Mouse (Mus musculus) erythroblast, adult 5-6 weeks (primary cell): ENCODE data around the gene Mcrip2. TPM values are rescaled to one million over a fixed set of nuclear protein-coding genes. Genes with fewer than 3 reads are reported as not detected.
A peak's percentile ranks its signal among the peaks of the same experiment; 100 is the strongest.

Experiments used
- ATAC-seq: replicated peaks from 2 replicates; pipeline ENCODE4 v1.8.0; 2016; ENCODE audit warnings: moderate number of reproducible peaks, mild to moderate bottlenecking, moderate TSS enrichment, inconsistent platforms; ENCODE audit not compliant: poor library complexity, low FRiP score, severe bottlenecking
- total RNA-seq, 2 experiments: library from RNA; stranded (forward) in 1 of 2; stranded (reverse) in 1 of 2; fragments of 150-400 nt in 1 of 2; fragments of 200-764, 138-1000 nt in 1 of 2; gene quantifications; 2 replicates each; pipeline versions ENCODE4 v1.2.3 to v1.2.4; 2015 to 2017; ENCODE audit warnings: low replicate concordance in 2 of 2

Mcrip2 gene
- total RNA-seq, 2 experiments from 2014 or later: 8.0 to 9.4 TPM

DNA sequence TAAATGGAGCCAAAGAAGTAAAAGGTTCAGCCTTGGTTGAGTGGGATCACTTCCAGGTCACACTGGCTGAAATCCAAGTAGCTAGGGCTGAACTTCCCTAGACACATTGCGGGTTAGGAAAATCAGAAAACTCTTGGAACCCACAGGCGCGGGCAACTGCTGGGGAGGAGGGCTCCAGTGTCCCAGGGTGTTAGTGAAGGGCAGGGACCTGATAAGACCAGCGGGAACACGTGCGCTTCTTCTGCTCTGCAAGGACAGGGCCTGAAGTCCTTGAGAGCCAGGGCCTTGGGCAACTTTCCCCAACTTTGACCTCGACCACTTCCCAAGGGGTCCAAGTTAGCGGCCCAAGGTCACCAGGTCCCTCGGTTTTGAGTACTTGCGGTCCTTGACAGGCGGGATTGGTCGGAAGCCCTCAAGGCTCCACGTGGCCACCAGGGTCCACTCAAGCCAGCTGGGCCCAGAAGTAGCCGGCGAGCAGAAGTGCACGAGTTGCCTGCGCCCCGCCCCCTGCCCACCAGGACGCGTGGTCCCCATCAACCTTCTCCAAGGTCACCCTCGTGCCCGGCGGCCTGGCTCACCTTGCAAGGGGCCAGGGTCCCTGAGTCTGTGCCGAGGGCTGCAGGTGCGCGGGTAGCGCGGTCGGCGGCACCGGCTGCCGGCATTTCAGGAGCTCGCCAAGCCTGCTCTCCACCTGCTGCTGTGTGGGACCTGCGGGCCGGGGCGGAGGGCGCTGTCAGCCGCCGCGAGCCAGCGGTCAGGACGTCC is 546 bp downstream of the Mcrip2 start:
- 0 out of 2 replicates have a peak, but pooled peaks have one; percentile 15 for ATAC-seq

DNA sequence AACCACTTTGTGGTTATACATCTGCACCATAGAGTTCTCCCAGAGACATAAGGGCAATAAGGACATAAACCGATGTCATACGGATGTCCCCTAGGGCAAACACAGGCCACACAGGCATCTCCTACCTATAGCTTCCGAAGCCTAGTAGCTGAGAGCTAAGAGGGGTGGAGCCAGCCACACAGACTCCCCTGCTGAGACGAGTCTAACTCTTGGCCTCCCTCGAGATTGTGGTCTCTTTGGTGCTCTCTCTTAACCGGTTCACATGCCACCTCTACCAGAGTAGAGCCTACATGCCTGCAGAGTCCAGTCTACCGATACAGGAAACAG is 1.1 kb downstream of the Mcrip2 start:
- no peak for ATAC-seq

DNA sequence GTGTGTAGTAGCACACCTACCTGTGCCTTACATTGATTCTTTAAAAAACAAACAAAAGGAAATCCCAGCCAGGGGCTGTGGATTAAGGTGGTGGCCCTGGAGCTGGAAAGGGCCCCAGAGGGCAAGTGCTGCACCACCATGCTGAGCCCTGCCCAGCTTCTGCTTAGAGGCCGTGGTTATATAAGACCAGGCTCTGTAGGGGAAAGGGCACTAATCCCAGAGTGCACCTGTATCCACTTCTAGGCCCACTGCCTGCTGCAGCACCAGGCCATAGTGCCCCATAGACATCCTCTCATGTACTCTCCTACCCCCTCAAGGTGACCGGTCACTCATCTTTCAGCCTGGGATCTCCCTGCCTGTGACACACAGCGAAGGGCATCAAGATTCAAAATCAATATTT is 2.4 kb downstream of the Mcrip2 start:
- no peak for ATAC-seq

DNA sequence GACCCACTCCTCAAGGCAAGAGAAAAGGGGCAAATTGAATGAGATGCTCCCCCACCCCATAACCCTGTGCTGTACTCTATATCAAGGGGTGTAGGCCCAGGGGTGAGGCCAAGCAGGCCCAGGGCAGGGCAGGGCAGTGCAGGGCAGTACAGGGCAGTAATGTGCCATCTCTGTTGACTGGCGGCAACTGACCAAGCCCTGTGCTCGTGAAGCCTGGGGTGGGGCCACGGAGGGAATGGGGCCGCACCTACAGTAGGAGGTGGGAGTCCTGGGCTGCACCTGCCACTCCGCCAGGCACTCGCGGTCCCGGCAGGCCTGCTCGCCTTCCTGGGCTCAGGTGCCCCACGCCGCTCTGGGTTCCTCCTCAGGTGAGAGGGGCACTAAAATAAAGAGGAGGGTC is 3.3 kb downstream of the Mcrip2 start:
- no peak for ATAC-seq

DNA sequence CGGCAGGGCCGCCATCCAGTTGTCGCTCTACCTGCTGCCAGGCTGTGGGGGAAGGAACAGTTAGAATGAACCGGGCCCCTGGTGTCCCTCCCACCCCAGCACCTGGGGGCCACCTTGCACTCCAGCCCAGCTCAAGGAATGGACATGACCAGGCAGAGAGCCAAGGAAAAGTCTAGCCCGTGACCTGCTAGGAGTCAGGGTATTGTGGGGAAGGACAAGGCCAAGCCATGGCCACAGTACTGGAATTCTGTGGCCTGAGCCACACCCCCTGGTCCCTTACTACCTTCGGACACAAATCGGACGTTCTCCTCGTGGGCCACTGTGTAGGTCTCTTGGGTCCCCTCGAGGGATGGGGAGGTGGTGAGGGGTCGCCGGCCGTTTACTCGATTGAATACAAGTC is 4.3 kb downstream of the Mcrip2 start:
- no peak for ATAC-seq

DNA sequence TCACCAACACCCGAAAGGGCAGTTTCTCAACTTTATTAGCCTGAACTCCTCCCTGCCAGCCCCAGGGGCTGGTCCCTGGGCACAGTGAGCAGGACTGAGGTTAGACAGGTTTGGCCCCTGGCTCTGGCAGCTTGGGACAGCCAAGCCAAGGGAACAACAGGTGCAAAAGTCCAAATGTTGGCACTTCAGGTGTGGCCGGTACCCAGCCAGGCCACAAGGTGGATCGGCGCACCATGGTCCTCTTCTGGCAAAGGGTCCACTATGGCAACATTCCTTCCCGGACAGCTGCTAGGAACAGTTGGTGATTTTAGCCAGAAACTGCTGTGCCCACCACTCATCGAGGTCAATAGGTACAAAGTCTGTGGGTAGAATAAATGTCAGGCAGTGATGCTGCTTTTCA is 4.9 kb downstream of the Mcrip2 start:
- no peak for ATAC-seq

DNA sequence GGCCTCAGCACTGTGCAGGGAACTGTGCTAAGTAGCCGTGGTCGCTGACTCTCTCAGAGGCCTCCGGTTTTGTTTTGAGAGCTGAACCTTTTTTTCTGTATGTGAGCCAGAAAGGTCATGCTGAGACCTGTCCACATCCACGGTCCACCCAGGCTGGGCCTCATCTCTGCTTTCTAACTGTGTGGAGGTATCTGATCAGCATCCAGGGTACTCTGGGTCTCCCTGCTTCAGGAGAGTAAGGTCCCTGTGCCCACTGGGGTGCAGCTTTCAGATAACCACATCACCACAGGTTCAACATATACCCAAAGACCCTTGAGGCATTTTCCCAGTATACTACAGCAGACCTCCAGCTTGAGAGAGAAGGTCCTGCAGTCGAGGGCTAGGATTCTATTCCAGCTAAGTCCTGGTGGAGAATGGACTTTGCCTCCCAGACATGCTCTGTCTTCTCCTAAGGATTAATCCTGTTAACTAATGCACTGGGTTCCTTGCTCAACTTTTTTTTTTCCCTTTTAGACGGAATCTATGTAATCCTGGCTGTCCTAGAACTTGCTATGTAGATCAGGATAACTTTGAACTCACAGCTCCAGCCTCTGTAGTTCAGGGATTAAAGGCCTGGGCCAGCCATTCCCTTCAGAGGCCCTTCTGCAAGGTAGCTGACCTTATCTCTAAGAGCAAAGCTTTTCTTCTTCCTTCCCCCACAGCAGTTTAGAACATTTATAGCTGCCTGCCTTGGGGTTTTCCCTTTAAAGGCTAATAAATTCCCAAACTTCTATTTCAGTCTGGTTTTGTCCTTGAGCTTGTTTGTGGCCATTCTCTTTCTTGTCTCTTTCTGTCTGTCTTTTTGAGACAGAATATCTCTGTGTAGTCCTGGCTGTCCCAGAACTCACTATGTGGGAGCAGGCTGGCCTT is 6.6 kb downstream of the Mcrip2 start:
- no peak for ATAC-seq

DNA sequence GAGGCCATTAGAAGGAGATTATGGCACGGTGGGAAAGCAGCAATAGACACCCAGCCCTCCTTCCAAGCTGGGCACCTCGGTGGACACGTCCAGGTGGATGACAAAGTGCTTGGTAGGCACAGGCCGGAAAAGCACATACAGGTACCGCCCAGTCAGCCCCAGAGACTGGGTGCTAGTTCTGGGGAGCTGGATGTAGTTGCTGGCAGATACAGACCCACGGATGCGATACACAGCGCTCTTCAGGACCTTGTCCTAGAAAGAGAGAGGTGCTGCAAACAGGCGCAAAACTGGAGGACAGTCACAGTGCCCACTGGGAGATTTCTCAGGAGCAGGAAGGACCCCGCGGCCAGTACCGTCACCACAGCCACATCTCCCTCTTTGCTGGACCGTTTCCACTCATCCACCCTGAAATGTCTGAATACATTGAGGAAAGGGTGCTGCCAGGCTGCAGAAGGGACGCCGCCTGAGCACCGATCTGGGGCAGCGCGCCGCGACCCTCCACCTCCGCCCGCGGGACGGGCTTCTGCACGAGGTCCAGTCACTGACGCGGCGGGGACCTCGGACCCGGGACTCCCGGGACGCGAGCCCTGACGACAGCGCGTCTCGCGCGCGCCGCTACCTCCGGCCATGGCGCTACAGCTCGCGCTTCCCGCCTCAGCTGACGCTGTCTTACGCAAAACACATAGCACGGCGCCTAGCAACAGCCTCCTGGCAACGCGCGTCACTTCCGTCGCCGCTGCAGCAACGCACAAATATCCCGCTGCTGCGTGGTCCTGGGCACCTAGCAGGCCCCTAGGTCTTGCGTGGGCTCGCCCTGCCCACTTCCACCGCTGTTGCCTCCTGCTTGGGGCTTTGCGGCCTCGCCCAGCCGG is 7.5 kb downstream of the Mcrip2 start, which contains the start of gene Wdr90:
Wdr90 (minus strand) TSS at position 670 of the 872 bp plus-strand sequence.
- ATAC-seq: peak; percentile 94

DNA sequence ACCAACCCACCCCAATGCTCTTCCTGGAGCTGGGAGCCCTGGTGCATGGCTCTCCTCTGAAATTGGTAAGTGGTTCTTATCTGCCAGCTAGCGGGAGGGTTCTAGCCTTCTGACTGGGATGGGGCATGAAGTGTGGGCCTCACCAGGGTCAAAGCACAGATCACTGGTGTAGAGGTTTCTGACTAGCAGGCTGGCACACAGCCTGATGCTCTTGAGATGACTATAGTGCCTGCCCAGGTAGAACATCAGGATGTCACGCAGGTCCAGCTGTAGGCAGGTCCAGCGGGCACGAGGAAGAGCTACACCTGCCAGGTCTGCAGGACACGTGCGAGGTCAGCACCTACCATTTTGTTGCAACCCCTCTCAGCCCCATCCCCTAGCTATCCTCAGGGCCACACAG is 8.3 kb downstream of the Mcrip2 start:
- no peak for ATAC-seq

DNA sequence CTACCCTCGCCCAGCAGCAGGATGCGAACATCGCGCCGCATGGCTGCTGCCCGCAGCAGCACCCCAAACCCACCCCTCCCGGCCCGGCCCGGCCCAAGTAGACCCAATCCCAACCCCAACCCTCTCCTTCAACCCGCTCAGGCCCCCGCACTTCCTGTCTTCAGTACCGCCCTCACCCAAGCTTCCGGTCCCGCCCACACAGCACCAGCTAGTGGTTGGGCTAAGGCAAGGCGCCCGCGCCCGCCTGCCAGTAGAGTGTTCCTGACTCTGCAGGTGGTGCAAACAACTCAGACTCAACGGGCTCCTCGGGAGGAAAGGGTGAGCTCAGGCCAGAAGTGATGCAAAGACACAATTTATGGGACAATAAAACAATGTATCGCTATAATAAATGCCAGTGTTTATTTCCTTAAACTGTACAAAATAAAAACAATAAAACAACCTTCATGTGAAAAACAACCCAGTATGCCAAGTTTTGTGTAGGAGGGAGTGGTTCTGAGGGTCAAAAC is 24.1 kb downstream of the Mcrip2 start, which contains the start of gene Rhot2:
Rhot2 (minus strand) TSS at position 456 of the 506 bp plus-strand sequence.
- peak; percentile 89 for ATAC-seq

DNA sequence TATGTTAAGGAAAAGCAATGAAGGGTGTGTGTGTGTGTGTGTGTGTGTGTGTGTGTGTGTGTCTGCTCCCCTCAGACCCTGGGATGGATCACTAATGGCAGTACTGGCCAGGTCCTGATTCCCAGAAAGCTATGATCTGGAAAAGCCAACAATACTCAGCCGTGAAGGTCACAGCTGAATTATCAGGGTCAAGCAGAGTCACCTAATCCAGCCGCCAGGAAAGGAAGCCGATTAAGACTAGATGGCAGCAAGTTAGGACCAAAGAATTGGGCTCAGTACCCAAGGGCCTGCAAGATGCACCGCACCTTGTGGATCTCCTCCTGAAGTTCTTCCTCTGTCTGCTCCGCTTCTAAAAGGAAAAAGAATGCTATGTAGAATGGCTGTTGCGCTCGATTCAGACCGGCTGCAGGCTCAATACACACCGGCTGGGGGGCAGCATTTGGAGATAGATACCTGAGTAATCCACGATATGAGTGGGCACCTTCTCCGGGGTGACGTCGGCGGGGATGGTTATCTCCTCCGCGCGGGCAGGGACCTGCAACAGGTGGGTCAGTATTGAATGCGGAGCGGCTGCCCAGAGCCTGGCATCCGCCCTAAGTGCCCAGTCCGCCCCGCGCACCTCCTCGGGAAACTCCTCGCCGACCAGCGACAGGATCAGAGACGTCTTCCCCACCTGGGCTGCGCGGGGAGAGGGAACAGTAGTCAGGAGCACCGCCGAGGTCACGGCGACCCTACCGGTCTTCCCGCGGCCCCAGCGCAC is 24.7 kb downstream of the Mcrip2 start:
- ATAC-seq: peak; percentile 44

DNA sequence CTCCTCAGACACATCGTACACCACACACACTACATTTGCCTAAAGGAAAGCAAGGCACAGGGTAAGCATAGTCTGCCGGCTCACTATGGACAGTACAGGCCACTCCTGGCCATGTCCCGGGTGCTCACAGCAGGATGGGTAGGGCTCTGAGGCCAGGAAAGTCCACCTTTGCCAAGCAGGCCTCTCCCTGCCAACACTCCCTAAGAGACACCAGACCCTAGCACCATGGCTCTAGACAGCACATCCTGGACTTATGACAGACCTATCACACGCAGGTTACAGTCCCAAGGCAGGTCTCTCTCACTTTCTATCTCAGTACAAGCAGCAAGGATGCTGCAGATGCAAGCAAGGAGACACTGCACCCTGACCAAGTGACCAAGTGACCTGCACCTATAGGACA is 25.4 kb downstream of the Mcrip2 start:
- no peak for ATAC-seq

DNA sequence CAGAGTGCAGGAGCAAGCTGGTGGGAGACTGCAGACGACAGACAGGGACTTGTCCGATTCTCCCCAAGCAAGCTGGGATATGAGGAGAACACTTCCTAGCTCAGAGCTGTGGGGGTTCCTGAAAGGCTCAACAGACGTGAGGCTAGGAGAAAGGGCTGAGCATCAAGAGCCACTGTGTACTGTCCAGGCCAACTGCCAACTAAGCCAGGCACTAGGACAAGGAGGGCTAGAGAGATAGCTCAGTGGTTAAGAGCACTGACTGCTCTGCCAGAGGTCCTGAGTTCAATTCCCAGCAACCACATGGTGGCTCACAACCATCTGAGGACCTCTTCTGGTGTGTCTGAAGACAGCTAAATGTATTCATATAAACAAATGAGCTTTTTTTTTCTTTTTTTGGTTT is 26.1 kb downstream of the Mcrip2 start:
- ATAC-seq: no peak

DNA sequence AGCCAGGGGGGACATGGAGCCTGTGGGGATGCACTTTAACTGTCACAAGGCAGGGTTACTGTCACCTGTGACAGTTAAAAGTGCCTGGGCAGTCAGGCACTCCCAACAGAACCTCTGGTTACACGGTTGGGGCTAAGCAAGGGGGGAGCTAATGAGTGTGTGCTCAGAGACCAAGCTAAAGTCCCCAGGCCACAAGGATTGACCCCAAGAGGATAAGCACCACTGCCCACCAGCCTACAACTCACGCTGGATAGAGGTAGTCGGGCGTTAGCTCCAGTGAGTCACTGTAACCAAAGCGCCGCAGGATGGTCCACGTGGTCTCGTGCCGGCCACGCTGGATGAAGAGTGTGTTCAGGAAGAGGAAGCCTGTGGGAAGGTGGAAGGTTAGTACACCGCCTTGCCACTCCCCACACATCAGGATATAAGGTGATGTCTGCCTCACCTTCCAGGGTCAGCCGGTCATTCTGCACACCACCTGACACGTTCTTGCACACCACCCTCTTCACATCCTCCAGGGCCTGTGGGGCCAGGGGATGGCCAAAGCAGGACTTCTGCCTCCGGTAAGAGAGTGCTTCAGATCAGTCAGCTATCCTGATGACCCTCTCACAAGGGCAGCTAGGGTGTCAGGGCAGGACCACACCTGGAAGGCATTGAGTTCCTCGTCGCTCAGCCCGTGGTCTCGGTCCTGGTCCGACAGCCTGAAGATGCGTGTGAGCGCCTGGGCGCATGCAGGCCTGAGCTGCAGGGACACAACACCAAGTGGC is 27.3 kb downstream of the Mcrip2 start, which contains the start of gene Gm20683:
Gm20683 (minus strand) TSS at position 647 of the 764 bp plus-strand sequence.
- ATAC-seq: no peak

DNA sequence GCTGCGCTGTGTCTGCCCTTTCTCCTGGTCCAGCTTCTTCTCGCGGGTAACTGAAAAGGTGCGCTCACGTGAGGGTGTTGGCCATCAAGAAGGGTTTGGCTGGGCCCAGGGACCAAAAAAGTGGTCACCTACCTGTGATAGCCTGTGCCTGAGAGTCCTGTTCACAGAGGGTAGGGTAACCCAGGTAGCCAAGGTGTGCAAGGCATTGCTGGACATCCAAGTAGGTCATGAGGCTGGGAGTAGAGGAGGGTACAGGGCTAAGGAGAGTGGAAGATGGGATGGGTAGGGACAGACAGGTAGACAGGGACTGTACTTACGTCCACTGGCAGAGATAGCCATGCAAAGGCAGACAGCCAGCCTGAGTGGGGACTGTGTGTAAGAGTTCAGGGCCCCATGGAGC is 28.0 kb downstream of the Mcrip2 start:
- no peak for ATAC-seq

DNA sequence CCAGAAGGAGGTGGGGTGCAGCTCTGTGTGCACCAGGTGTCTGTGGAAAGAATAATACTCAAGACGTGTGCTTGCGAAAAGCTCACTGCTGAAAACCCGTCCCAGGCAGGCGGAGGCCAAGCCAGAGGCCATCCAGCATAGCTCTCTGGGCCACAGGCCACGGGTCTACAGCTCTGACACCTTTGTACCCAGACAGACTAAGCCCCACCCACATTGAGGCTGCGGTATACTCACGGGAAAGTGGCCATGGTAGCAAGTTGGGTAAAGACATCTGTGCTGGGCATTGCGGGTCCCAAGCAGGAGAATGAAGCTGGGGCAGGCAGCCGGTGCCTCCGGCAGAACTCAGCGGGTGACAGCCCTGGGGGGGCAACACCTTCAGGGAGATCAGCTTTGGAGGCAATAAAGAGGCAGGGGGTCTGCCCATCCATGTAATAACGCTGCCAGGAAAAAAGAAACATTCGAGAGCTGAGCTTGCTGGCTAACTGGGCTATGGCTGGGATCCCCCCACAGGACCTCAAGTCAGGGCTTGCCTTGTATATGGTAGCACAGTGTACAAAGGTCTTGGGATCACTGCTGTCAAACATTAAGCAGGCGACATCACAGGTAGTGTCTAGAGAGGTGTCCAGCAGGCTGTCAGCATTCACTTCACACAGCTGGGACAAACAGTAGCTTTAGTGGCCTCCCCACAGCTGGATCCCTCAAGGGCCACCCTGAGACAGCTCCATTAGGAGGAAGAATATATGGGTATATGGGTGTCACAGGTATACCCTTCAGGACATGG is 28.9 kb downstream of the Mcrip2 start:
- no peak for ATAC-seq

DNA sequence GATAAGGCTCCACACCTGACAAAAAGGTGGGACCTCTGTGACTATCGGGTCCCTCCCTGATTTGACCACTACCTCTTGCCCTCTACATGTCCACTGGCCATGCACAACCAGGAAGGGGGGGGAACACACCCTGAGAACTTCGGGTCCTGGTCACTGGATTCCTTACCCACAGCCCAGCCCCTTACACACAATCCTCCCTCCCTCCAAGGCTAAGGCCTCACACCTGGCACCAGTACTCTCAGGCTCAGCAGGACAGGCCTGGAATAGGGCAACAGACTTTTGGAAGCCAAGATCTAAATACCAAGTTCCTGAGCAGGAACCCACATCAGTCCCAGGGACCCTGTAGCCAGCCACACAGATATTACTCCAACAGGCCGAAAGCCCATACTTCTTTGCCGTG is 29.7 kb downstream of the Mcrip2 start:
- ATAC-seq: no peak

DNA sequence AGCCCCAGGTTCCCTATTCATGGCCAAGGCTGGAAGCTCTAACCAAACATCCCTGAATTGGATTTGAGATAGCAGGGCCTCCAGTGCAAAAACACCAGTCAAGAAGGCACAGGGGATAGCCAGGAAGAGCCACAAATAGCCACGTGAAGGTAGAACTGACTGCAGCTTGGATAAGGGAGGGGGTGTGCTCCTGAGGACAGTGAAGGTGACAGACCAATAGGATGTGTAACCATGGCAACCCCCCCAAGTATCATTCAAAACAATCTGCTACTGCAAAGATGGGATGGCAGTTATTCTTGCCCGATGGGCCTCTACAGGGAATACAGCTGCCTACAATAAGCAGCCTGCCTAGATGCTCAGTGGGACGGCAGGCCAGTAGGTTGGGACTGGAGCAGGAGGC is 31.0 kb downstream of the Mcrip2 start:
- no peak for ATAC-seq
